Mouse (Mus musculus) embryonic facial prominence, embryonic 11.5 days (tissue): Measurements from ENCODE around the gene Erich6b. TPM values are rescaled to one million over a fixed set of nuclear protein-coding genes. Genes with fewer than 3 reads are reported as not detected.

Experiments
- ATAC-seq: fragments of 200-750 bp; cut with Nextera tagmentation; replicated peaks from 2 replicates; pipeline ENCODE4 v1.8.0; 2017; ENCODE audit warnings: low read depth; ENCODE audit not compliant: insufficient number of reproducible peaks, low FRiP score, low TSS enrichment
- DNase-seq: peaks from one replicate; pipeline ENCODE4 v3.0.0-alpha.2; 2015; ENCODE audit warnings: low spot score
- H3K27ac ChIP-seq: fragments of 300-500 bp; sonication (generic); replicated peaks from 2 replicates; pipeline ENCODE4 v1.5.1; 2014; ENCODE audit warnings: mild to moderate bottlenecking, low read depth, low read length, control low read depth
- H3K27me3 ChIP-seq: fragments of 300-500 bp; sonication (generic); 2 replicates; pipeline ENCODE4 v1.6.1; 2014; ENCODE audit warnings: mild to moderate bottlenecking, low read length, moderate library complexity, mixed read lengths; ENCODE audit not compliant: control insufficient read depth, insufficient read depth
- H3K36me3 ChIP-seq: fragments of 300-500 bp; sonication (generic); replicated peaks from 2 replicates; pipeline ENCODE4 v1.6.1; 2014; ENCODE audit warnings: low read depth, mild to moderate bottlenecking, low read length, moderate library complexity, mixed read lengths; ENCODE audit not compliant: control insufficient read depth, insufficient read depth
- H3K4me1 ChIP-seq: fragments of 300-500 bp; sonication (generic); 2 replicates; pipeline ENCODE4 v1.6.1; 2014; ENCODE audit warnings: low read length, mixed read lengths; ENCODE audit not compliant: control insufficient read depth, insufficient read depth
- H3K4me2 ChIP-seq: fragments of 300-500 bp; sonication (generic); 2 replicates; pipeline ENCODE4 v1.6.1; 2014; ENCODE audit warnings: low read depth, mild to moderate bottlenecking, control low read depth, low read length, moderate library complexity
- H3K4me3 ChIP-seq: fragments of 300-500 bp; sonication (generic); 2 replicates; pipeline ENCODE4 v1.5.1; 2014; ENCODE audit warnings: low read depth, low read length, control low read depth
- H3K9ac ChIP-seq: fragments of 300-500 bp; sonication (generic); replicated peaks from 2 replicates; pipeline ENCODE4 v1.6.1; 2014; ENCODE audit warnings: mild to moderate bottlenecking, control low read depth, low read length
- H3K9me3 ChIP-seq: fragments of 300-500 bp; sonication (generic); replicated peaks from 2 replicates; pipeline ENCODE4 v1.6.1; 2016; ENCODE audit warnings: mild to moderate bottlenecking, low read length, inconsistent platforms, mixed read lengths; ENCODE audit not compliant: control insufficient read depth
- WGBS: fragments of 180-500 bp; shearing (Covaris S2); extraction: QIAGEN DNeasy Blood & Tissue Kit; methylation state at CpG from one replicate; pipeline ENCODE4 v1.1.7; 2014; 5-methylcytosine and 5-hydroxymethylcytosine counted together
- polyA plus RNA-seq: library from polyadenylated mRNA; unstranded; fragments of >200 nt; fragmentation: Nextera tagmentation; extraction: Ambion mirVana; gene quantifications from 2 replicates; pipeline ENCODE4 v1.2.1, GENCODE M21; 2014

The Erich6b gene
- polyA plus RNA-seq, 1 experiment from 2014 or later = not detected

GRCm38 (mm10) chr14:75708986-75709385 is 66.9 kb downstream of the Erich6b start:
- Histone ChIP-seq H3K9ac (no peak overlapping the region), H3K36me3 (no peaks in the 10 kb centered on the region; the same call in none of the 2 replicates), H3K4me2 (no peak overlapping the region), H3K9me3 (no peaks in the 10 kb centered on the region), H3K4me1 (no peaks in the 10 kb centered on the region), H3K27me3 (no peaks in the 10 kb centered on the region), H3K27ac (no peak overlapping the region), H3K4me3 (no peak overlapping the region)
- WGBS = 84% methylated on average over 1 of the region's 1 CpGs
- ATAC-seq (no peak), DNase-seq (no peak)

GRCm38 (mm10) chr14:75711731-75712130 is 69.7 kb downstream of the Erich6b start:
- Histone ChIP-seq H3K9ac (no peak overlapping the region), H3K36me3 (no peaks in the 10 kb centered on the region; the same call in none of the 2 replicates), H3K9me3 (no peaks in the 10 kb centered on the region), H3K4me1 (no peaks in the 10 kb centered on the region), H3K4me3 (no peak overlapping the region), H3K27ac (no peak overlapping the region), H3K27me3 (no peaks in the 10 kb centered on the region), H3K4me2 (no peak overlapping the region)
- DNase-seq = no peak
- WGBS = 93% methylated on average over 3 of the region's 3 CpGs
- ATAC-seq = no peak

- Histone ChIP-seq H3K4me1 (no peaks in the 10 kb centered on the region), H3K4me3 (no peak overlapping the region), H3K4me2 (no peak overlapping the region), H3K9ac (no peak overlapping the region), H3K9me3 (no peaks in the 10 kb centered on the region), H3K27me3 (no peaks in the 10 kb centered on the region), H3K27ac (no peak overlapping the region), H3K36me3 (no peaks in the 10 kb centered on the region; the same call in none of the 2 replicates)
- WGBS = 90% methylated on average over 5 of the region's 5 CpGs
- DNase-seq (no peak), ATAC-seq (no peak)
These were observed 70.6 kb downstream of the Erich6b start for GRCm38 (mm10) chr14:75712687-75713086.

GRCm38 (mm10) chr14:75713661-75714060 is 71.6 kb downstream of the Erich6b start:
- 86% methylated on average over 4 of the region's 4 CpGs for WGBS
- H3K4me3 ChIP-seq = no peak overlapping the region
- H3K27me3 ChIP-seq = no peaks in the 10 kb centered on the region
- no peak overlapping the region for H3K4me2 ChIP-seq
- no peaks in the 10 kb centered on the region; the same call in none of the 2 replicates for H3K36me3 ChIP-seq
- H3K9me3 ChIP-seq = no peaks in the 10 kb centered on the region
- no peaks in the 10 kb centered on the region for H3K4me1 ChIP-seq
- no peak overlapping the region for H3K27ac ChIP-seq
- no peak overlapping the region for H3K9ac ChIP-seq
- ATAC-seq = no peak
- no peak for DNase-seq

GRCm38 (mm10) chr14:75716410-75716809 is 74.4 kb downstream of the Erich6b start:
- DNase-seq (no peak), ATAC-seq (no peak)
- no peak overlapping the region for H3K4me2 ChIP-seq
- peaks cover under 1% of the 10 kb centered on the region for H3K36me3 ChIP-seq
- H3K27ac ChIP-seq = no peak overlapping the region
- H3K4me1 ChIP-seq = no peaks in the 10 kb centered on the region
- H3K27me3 ChIP-seq = no peaks in the 10 kb centered on the region
- H3K9me3 ChIP-seq = no peaks in the 10 kb centered on the region
- no peak overlapping the region for H3K4me3 ChIP-seq
- no peak overlapping the region for H3K9ac ChIP-seq
- 91% methylated on average over 4 of the region's 4 CpGs for WGBS

Other genes with a start within 250 kb of the Erich6b start
- 0.18 and 0.50 TPM in 2 replicates for gene Siah3, start 186.3 kb upstream of the Erich6b start, polyA plus RNA-seq
- not detected in 2 replicates for gene Spert, start 49.1 kb upstream of the Erich6b start, polyA plus RNA-seq
- gene Cog3, start 112.3 kb downstream of the Erich6b start, polyA plus RNA-seq = 26.5 and 27.2 TPM in 2 replicates
- 6.1 and 7.4 TPM in 2 replicates for gene Slc25a30, start 144.8 kb downstream of the Erich6b start, polyA plus RNA-seq
- 1,068 and 1,141 TPM in 2 replicates for gene Tpt1, start 202.8 kb downstream of the Erich6b start, polyA plus RNA-seq